Mouse (Mus musculus) lung, postnatal 14 days (tissue): ENCODE measurements at regions not wholly inside any gene's neighbourhood (a gene's known extent, or its start where the extent isn't known, plus 50 kb on each side); places are given as distances from the start of the nearest gene placed in this dataset.

Source experiments
- DNase-seq: peaks from one replicate; pipeline ENCODE4 v3.0.0; 2021

- DNase-seq, result no peak
These were observed 285.0 kb upstream of the Gm21798 start for GRCm38 (mm10) chr15:64532260-64533120.

DNA sequence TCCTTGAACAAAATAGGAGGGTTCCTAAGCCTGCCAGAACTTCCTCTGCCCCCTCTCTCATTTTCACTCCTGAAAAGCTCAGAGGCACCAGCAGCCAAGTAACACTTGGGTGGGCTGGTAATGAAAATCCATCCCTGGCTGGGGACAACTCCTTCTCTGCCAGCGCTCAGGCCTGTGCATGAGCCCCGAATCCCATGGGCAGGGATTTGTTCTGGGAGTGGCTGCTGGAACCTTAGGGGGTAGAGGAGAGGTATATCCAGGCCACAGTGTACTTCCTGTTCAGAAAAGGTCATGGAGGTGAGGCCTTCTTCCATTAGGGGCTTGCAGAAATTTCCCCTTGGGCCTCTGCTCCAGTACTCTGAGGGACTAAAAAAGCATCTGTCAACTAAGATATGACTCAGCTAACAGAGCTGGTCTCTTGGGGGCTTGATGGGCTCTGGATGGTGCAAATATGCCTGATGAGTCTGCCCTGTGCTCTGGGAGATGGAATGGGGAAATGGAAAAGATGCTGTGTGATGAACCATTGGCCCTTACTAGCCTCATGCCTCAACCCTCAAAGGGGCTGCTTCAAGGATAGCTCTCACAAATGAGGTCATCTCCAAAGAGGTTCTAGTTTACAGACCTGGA lies 284.2 kb upstream of the Gm21798 start:
- DNase-seq, result no peak

- DNase-seq, result no peak
These were observed 283.3 kb upstream of the Gm21798 start for GRCm38 (mm10) chr15:64534166-64534565.

- DNase-seq, result peak; percentile 5
These were observed 282.3 kb upstream of the Gm21798 start for GRCm38 (mm10) chr15:64535160-64535559.

DNA sequence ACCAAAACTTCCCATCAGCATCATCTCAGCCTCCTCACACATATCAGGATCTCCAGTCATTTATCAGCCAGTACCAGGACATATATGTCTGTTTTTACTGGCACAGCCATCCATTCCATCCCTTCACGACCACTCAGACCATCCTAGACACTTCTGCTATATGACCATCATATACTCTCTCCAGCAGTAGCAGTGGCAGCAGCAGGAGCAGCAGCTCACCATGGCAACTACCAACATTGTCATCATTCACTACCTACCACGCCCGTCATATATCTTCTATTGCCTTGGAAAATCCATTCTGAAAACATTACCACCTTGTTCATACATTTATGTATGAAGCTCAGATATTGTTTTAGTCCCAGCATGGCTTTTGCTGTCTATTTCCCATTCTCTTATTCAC lies 276.1 kb upstream of the Gm21798 start:
- no peak for DNase-seq

DNA sequence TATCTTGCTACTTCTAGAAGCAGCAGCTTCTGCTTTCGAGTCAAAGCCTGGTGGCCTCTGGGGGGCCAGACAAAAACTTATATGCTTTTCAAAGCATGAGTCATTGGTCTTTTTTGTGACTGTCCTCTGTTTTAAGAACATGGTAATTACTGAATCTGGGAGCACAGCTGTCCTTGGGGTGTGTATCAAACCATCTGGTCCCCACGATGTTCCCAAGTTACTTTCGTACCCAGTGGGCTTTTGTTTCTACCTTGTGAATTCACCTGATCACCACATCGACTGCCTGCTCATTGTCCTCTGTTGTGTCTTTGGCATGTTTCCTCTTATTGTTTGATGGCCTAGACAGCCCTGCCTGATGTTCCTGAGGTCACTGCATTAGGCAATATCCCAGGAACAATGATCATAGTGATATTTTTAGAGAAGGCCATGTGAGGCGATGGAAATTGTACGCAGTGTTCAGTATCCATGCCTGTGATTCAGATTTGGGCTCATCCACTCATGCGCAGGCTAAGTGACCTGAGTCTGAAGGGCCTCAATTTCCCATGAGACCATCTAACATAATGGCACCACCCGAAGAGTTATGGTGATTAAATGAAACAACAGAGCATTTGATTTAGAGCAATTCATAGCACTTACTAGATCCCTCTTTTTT lies 275.1 kb upstream of the Gm21798 start:
- no peak for DNase-seq

GRCm38 (mm10) chr15:64542908-64543307 lies 274.6 kb upstream of the Gm21798 start:
- no peak for DNase-seq

DNA sequence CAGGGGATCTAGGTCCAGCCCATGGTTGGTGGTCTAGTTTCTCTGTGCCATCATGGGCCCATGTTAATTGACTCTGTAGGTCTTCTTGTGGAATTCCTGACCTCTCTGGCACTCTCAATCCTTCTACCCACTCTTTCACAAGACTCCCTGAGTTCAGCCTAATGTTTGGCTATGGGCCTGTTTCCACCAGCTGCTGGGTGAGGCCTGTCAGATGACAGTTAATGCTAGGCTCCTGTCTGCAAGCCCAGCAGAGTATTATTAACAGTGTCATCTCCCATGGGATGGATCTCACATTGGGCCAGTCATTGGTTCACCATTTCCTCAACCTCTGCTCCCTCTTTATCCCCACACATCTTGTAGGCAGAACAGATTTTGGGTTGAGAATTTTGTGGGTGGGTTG lies 271.5 kb upstream of the Gm21798 start:
- no peak for DNase-seq

- no peak for DNase-seq
These were observed 260.0 kb upstream of the Gm21798 start for GRCm38 (mm10) chr15:64557540-64557939.

- no peak for DNase-seq
These were observed 259.3 kb upstream of the Gm21798 start for GRCm38 (mm10) chr15:64558220-64558619.

- DNase-seq, result no peak
These were observed 254.9 kb upstream of the Gm21798 start for GRCm38 (mm10) chr15:64562431-64563111.

DNA sequence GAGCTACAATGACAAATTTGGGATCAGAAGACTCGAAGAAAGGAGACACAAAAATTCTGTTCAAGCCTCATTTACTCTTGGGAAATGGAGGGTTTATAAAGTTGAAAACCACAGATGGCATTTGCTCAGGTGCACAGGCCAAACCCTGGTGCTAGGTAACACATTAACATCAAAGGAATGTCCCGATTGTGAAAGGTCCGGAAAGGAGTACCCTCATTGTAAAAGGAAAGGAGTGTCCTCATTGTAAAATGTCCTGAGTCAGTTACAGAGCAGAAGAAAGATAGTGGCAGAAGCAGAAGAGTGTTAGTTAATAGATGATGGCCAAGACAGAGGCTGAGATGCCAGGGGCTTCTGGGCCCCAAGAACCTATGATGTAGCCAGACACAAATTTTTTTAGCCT lies 252.8 kb upstream of the Gm21798 start:
- no peak for DNase-seq

DNA sequence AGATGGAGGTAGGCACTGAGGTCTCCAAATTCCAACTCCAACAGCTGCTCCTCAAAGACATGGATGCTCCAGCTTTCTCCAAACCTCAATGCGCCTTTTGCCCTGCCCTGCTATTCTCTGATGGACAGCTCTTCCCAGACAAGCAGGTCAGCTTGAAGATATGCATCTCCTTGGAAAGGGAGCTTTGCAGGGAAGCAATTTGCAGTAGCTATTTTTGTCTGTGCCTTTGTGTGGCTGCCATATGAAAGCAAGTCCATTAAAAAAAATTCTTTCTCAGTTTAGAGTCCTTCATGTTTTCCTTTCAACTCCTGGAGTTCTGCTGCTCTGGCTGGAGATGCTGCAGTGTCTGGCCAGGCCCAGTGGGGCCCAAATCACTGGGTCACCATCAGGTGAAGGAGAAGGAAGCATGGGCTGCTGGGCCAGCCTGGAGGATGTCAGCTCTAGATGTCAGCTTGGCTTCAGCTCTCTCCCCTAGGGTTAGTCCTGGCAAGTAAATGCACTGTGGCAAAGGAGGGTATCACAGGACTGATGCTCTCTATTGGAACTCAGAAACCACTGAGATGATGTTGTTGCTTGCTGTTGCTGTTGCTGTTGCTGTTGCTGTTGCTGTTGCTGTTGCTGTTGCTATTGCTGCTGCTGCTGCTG lies 240.5 kb upstream of the Gm21798 start:
- DNase-seq, result no peak

- no peak for DNase-seq
These were observed 238.5 kb upstream of the Gm21798 start for GRCm38 (mm10) chr15:64578991-64579390.

DNA sequence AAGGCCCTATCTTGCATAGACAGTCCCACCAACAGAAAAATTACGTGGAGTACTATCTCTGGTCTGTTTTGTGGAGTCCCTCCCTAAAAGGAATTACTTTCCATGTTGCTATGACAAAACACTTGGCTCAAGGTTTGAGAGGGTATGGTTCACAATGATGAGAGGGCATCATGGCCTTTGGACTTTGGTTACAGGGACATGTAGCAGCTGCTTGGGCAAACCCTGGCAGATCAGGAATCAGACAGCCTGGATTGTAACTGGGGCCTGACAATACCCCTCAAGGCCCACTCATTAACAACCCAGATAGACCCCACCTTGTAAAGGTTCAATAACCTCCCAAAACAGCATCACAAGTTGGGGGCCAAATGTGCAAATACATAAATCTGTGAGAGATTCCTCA lies 237.0 kb upstream of the Gm21798 start:
- no peak for DNase-seq

- DNase-seq, result no peak
These were observed 236.4 kb upstream of the Gm21798 start for GRCm38 (mm10) chr15:64581046-64581445.

DNA sequence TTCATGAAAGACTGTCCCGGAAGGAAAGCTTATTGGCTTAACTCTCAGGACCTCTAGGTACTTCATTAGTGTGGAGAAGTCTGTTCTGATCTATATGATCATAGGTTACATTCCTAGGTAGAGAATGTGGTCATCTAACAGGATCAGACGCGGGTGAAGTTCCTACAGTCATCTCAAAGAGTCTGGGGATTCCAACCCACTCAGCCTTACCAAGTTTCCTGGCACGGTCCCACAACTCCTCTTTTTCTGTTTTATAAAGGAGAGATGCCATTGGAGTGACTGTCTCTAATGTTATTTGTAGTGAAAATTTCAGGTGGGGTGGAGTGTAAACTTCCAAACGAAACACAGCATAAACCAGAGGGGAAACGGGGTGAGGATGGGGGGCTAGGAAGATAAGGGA lies 233.4 kb upstream of the Gm21798 start:
- no peak for DNase-seq

- DNase-seq, result no peak
These were observed 230.7 kb upstream of the Gm21798 start for GRCm38 (mm10) chr15:64586776-64587175.

- DNase-seq, result no peak
These were observed 227.2 kb upstream of the Gm21798 start for GRCm38 (mm10) chr15:64590092-64590881.

DNA sequence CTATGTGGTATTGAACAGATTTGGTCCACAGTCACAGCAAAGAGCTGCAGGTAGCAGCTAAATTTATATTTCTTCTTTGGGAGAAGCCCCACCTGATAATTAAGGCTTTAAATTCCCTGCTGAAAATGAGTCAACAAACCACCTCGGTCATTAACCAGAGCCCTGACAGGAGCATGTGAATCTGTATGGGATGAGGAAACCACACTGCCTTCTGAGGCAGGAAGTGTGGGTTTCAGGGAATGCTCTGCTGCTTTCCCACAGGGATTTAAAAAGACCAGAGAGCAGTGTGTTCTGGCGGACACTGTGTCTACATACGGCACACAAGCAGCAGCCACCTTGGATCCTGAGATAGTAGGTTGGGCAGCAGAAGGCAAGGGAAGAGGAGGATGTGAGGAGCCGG lies 204.0 kb upstream of the Gm21798 start:
- DNase-seq, result no peak

- no peak for DNase-seq
These were observed 199.0 kb upstream of the Gm21798 start for GRCm38 (mm10) chr15:64618471-64618870.

GRCm38 (mm10) chr15:64621876-64622275 lies 195.6 kb upstream of the Gm21798 start:
- DNase-seq, result no peak
